Mouse (Mus musculus) urinary bladder, postnatal 14 days (tissue): ENCODE measurements around the gene Gm20481.
A peak's percentile ranks its signal among the peaks of the same experiment; 100 is the strongest.
"Not testable (repeated sequence)": the region's sequence is repeated elsewhere in the genome, so short reads cannot be mapped to it uniquely, and the experiment has no call there.

ENCODE experiments used
- DNase-seq: peaks from one replicate; pipeline ENCODE4 v3.0.0; 2021; ENCODE audit warnings: low spot score

Gm20481 gene

GRCm38 (mm10) chr17:34951636-34952377 lies 17.9 kb upstream of the Gm20481 start:
- DNase-seq: no peak

- peak; percentile 84 for DNase-seq
These were observed 17.2 kb upstream of the Gm20481 start for GRCm38 (mm10) chr17:34952378-34953040.

GRCm38 (mm10) chr17:34953258-34953657 lies 16.5 kb upstream of the Gm20481 start:
- DNase-seq: no peak

- no peak for DNase-seq
These were observed 15.8 kb upstream of the Gm20481 start for GRCm38 (mm10) chr17:34953904-34954303.

- DNase-seq: no peak
These were observed 14.9 kb upstream of the Gm20481 start for GRCm38 (mm10) chr17:34954831-34955230.

GRCm38 (mm10) chr17:34955884-34956283 lies 13.8 kb upstream of the Gm20481 start:
- no peak for DNase-seq

- no peak for DNase-seq
These were observed 13.4 kb upstream of the Gm20481 start for GRCm38 (mm10) chr17:34956340-34956739.

GRCm38 (mm10) chr17:34957291-34957690 lies 12.4 kb upstream of the Gm20481 start:
- DNase-seq: not testable (repeated sequence)

- not testable (repeated sequence) for DNase-seq
These were observed 11.7 kb upstream of the Gm20481 start for GRCm38 (mm10) chr17:34957966-34958365.

GRCm38 (mm10) chr17:34958734-34959129 lies 11.0 kb upstream of the Gm20481 start:
- DNase-seq: not testable (repeated sequence)

- peak; percentile 85 for DNase-seq
These were observed 10.5 kb upstream of the Gm20481 start, which contains the start of gene Hspa1b for GRCm38 (mm10) chr17:34959130-34959778. Hspa1b (minus strand) TSS chr17:34959238.

- DNase-seq: peak; percentile 68
These were observed 9.7 kb upstream of the Gm20481 start for GRCm38 (mm10) chr17:34959881-34960515.

GRCm38 (mm10) chr17:34960702-34961493 lies 8.8 kb upstream of the Gm20481 start:
- DNase-seq: peak; percentile 58

- DNase-seq: no peak
These were observed 7.6 kb upstream of the Gm20481 start for GRCm38 (mm10) chr17:34962125-34962524.

- no peak for DNase-seq
These were observed 6.9 kb upstream of the Gm20481 start for GRCm38 (mm10) chr17:34962841-34963240.

- DNase-seq: peak; percentile 56
These were observed 5.1 kb upstream of the Gm20481 start for GRCm38 (mm10) chr17:34964640-34965049.

GRCm38 (mm10) chr17:34965627-34966026 lies 4.1 kb upstream of the Gm20481 start:
- DNase-seq: no peak

GRCm38 (mm10) chr17:34970850-34971249 lies 1.1 kb downstream of the Gm20481 start:
- not testable (repeated sequence) for DNase-seq

- not testable (repeated sequence) for DNase-seq
These were observed 2.0 kb downstream of the Gm20481 start for GRCm38 (mm10) chr17:34971694-34972068.

GRCm38 (mm10) chr17:34972069-34972749 lies 2.5 kb downstream of the Gm20481 start, which contains the start of the genes Hspa1a and Hspa1l:
Hspa1a (minus strand) TSS chr17:34972156.
Hspa1l (plus strand) TSS chr17:34972703.
- DNase-seq: peak; percentile 82
